Mouse (Mus musculus) layer of hippocampus, adult 2 months (tissue): ENCODE measurements around the gene Ikzf2. TPM values are rescaled to one million over a fixed set of nuclear protein-coding genes. Genes with fewer than 3 reads are reported as not detected.

Source experiments
- DNase-seq, 2 experiments: peaks; one replicate each; pipeline ENCODE4 v3.0.0; 2022; ENCODE audit warnings: low spot score in 2 of 2
- H3K27ac ChIP-seq: fragments of 200-600 bp; 2 replicates; pipeline ENCODE4 v1.8.1; 2022
- H3K4me3 ChIP-seq: fragments of 200-600 bp; 2 replicates; pipeline ENCODE4 v1.8.1; 2022; ENCODE audit warnings: mild to moderate bottlenecking
- CTCF ChIP-seq: fragments of 200-600 bp; conservative IDR thresholded peaks from 2 replicates; pipeline ENCODE4 v1.8.1; 2022; ENCODE audit warnings: antibody characterized with exemption, mild to moderate bottlenecking, moderate library complexity
- total RNA-seq, 2 experiments: library from RNA; stranded (reverse); gene quantifications; 2 replicates each; pipeline ENCODE4 v1.2.3; 2021

Gene Ikzf2
- total RNA-seq, 2 experiments from 2014 or later: 9.2 to 10.5 TPM

DNA sequence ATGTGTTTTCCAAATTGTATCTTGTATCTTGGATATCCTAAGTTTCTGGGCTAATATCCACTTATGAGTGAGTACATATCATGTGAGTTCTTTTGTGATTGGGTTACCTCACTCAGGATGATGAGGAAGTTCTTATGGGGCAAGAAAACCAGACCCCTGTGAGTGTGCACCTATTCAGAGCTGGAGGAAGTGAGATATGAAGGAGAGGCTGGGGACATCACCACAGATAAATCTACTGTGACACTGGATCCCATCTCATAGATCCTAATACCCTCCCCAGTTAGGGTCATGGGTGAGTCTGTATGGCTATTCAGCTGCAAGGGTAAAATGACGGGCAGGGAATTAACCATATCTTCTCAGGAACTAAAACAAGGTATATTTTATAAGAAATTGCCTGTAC lies 80.2 kb downstream of the Ikzf2 start:
- Histone ChIP-seq H3K4me3 (no peak overlapping the region), H3K27ac (no peak overlapping the region)
- no peak for TF ChIP-seq CTCF
- no peak for DNase-seq

DNA sequence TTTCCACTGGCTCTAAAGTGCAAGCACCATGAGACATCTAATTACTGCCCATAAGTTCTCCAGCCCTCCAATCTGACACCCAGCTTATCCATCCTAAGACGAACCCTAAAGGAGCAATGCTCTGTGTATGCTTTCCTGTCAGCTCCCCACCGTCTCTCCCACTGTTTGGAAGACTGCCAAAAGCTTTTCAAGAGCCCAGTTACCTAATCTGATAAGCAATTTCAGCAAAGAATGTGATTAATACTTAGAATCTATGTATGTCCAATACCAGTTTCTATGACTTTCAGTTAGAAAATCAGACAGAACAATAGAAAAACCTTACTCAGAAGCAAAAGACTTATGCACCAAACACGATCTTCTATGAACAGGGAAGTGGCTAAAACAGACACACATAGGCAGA lies 82.8 kb downstream of the Ikzf2 start:
- no peak overlapping the region for H3K27ac ChIP-seq
- no peak for TF ChIP-seq CTCF

DNA sequence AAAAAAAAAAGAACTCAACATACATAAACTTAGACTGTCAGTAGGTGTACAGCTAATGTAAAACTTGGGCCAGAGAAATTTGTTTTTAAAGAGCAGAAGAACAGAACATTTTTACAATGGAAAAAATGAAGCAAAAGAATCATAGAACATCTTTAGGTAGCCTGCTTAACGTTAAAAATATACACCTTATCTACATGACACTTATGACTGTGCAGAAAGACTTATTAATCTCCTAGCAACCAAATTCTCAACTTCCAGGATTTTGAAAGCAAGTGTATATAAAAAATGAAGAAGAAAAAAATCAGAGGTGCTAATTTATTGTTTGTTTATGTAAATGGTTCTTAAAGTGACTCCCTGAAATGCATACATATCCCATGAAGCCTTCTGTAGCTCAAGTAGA lies 86.1 kb downstream of the Ikzf2 start:
- Histone ChIP-seq H3K27ac (no peak overlapping the region), H3K4me3 (no peak overlapping the region)
- DNase-seq: no peak
- TF ChIP-seq CTCF: no peak

More for the DNA sequence above, 82.8 kb downstream of the Ikzf2 start:
- no peak for DNase-seq
- H3K4me3 ChIP-seq: no peak overlapping the region

DNA sequence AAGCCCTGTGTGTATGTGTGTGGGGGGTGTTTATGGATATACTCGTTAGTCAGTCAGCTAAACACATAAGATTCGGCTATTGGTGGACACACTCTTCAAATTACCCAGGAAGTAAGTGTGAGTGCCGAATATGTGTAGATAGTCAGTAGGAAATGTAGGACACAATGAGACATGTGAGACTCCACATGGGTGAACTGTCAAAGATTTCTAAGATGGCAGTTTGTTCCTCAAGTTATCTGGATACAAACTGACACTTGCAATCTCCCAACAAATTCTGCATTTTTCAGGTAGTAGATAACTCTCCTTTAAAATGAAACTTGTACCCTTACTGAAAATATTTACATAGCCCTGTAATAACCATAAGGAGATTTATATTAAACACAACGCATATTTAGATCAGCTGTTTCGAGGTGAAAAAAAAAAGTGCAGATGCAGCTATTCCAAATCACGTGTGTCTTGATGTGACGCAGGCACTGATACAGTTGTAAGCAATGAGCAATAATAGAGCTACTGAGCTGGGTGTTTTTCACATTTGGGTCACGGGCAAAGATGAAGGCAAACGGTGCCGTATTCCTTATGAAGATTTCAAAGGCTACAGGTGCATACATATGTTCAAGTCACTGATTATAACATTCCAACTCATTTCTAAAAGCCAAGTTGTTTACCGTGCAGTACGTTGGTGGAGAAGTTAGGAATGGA lies 87.8 kb downstream of the Ikzf2 start:
- DNase-seq: no peak
- no peak overlapping the region for H3K4me3 ChIP-seq
- no peak overlapping the region for H3K27ac ChIP-seq
- TF ChIP-seq CTCF: no peak

DNA sequence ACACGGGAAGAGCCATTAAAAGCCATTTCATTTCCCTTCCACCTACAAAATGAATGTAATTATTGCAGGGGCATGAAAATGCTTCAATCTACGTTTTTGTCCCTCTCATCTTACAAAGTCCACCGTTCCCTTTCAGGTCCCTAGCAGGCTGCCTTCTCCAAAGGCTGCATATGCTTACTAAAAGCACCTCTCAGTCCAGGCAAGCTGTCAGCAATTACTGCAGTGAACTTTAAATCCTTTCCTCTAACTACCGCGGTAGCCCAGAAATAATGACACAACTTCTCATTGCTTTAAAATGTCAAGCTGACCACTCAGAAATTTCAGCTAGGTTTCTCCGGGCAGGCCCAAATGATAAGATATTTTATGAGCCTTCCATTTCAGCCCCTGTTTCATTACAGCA lies 95.2 kb downstream of the Ikzf2 start:
- TF ChIP-seq CTCF: no peak
- DNase-seq: no peak
- no peak overlapping the region for H3K4me3 ChIP-seq
- peak overlapping the region; percentile 32; the same call in 1 of the 2 replicates for H3K27ac ChIP-seq

DNA sequence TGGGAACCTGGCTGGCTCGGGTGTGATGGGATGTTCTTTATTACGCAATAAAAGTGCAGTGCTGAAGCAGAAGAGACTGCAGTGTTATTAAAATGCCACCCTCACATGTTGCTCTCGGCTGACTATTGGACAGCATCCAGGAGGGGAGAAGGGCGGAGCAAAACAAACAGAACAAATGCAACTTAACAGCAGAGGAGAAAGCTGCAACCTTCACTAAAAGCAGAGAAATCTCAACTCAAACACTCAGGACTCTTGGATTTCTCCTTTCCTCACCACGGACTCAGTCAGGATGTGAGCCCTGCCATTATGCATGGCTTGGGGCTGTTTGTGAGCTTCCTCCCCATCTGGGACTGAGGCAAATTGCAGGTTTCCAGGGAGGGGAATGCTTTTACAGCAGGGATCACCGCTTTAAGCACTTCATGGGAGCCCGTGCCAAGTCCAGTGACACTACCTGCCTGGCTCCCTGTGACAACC lies 95.7 kb downstream of the Ikzf2 start:
- DNase-seq: peak; percentile 8 to 34
- TF ChIP-seq CTCF: no peak
- peak overlapping the region; percentile 32; the same call in 1 of the 2 replicates for H3K27ac ChIP-seq
- H3K4me3 ChIP-seq: peak overlapping the region; percentile 27

DNA sequence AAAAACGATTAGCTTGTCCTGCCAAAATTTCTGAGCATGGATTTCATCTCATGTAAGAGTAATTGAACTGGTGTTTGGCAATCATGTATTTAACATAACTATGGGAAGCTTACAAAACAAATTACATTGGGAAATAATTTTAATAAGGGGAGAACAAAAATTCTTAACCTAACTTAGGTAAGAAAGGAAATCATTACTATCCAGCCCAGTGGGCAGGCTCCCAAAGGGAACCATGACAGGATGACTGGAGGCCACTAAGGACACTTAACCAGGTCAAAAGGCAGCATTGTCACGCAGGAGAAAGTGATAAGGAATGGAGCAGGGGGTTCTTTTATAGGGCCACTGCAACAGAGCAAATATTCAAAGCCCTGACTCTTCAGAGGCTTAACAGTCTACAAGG lies 101.5 kb downstream of the Ikzf2 start:
- no peak for DNase-seq
- Histone ChIP-seq H3K4me3 (no peak overlapping the region), H3K27ac (no peak overlapping the region)
- no peak for TF ChIP-seq CTCF

DNA sequence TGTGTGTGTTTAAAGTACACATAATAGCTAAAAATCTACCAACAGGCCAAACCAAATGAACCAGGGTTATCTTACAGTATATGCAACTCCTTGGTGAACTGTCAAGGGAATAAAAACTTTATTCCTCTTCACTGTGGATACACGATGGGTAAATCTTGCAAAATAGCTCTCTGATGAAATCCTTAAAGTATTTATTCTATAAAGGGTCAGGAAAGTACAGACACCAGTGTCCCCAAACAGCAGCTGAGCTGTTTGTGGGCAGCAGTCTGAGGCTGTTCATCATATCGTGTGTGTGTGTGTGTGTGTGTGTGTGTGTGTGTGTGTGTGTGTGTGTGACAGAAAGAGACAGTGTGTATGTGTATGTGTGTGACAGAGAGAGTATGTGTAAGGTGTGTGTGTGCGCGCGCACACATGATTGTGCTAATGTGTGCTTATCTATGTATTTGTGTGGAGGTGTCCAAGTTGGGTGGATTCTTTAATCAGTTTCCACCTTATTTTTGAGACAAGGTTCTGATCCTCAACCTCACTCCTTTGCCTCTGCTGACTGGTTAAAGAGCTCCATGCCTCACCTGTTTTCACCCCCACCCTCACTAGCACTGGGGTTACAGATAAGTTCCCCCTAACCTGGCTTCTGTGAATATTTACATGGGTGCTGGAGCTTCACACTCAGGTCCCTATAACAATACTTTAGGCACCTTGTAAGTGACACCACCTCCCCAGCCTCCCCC lies 102.9 kb downstream of the Ikzf2 start:
- no peak for TF ChIP-seq CTCF
- H3K4me3 ChIP-seq: no peak overlapping the region
- DNase-seq: no peak
- no peak overlapping the region for H3K27ac ChIP-seq

DNA sequence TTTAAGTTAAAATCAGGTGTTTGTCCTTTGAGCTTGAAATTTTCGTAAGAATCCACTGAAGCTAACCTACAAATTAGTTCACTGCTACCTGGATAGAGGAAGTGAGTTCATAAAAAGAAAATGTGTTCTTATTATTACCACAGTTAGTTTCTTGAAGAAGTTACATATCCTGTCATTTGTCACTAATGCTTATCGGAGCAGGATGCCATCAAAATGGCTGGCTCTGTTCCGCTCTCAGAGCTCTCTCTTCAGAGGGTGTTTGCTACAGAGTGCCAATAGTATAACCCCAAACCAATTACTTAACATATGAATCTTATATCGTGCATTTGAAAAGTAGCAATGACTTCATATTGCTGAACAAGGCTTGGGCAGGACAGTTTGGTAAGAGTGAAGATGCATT lies 108.1 kb downstream of the Ikzf2 start:
- TF ChIP-seq CTCF: no peak
- no peak for DNase-seq
- Histone ChIP-seq H3K27ac (no peak overlapping the region), H3K4me3 (no peak overlapping the region)

DNA sequence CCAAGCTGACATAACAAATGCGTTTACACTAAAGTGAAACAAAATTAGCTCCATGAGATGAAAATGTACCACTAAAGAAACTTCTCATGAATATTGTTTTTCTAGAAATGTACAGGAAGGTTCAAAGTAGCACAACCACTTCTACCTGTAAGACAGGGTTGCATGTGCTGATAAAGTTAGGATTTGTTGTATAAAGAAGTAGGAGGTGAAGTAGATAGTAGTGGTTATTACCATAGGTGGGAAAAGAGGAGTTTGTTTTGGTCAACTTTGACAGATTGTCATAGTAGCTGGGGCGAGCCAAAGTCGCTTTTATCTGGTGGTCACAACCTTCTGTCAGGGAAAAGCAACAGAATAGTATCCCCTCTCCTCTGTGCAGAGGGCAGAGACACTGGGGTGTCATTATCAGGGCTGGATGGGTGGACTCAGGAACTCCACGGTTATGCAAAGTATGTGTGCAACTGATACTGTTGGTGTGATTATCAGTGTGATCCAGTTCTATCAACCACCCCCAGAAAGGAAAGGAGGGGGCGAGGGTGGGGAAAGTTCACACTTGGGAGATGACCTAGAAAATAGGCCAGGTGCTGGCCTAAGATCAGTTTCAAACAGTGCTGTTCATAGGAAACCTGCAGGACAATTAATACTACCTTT lies 127.5 kb downstream of the Ikzf2 start:
- no peak overlapping the region for H3K27ac ChIP-seq
- H3K4me3 ChIP-seq: no peak overlapping the region
- TF ChIP-seq CTCF: no peak
- no peak for DNase-seq

DNA sequence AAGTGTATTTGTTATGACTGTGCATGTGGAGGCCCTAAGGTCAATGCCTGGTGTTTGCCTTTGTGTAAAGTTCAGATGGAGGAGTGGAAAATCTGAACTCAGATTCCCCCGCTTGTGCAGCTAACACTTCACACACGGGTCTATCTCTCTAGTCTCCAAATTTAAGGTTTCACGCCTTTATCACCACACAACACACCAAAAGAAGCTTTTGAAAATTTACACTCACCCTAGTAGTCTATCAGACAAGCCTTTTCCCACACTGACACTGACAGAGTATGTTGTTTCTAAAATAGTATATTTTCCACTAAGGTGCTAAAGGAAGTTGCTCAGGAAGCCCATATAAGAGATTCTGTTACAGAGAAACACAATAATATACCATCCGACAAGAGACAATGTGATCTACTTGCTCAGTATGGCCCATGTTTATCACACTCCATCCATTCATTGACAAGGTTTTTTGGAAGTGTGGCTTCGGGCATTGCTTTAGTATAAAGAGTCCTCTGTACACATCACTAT lies 131.4 kb downstream of the Ikzf2 start:
- Histone ChIP-seq H3K27ac (no peak overlapping the region), H3K4me3 (no peak overlapping the region)
- DNase-seq: no peak
- TF ChIP-seq CTCF: no peak

DNA sequence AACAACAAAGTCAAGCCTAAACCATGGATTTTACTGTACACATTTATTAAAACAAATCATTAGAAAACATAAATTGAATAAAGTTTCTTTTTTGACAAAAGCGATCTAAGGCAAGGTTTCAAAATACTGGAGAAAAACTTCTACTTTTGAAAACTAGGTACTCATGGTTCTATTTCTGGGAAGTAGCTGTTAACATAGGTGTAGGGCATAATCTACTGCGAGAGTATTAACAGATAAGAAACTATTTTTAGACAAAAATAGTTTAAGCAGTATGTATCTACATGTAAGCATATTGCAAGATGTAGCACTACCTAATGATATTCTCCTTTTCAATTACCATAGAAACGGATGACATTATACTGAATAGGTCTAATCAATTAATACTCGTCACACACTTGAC lies 137.1 kb downstream of the Ikzf2 start:
- no peak overlapping the region for H3K27ac ChIP-seq
- TF ChIP-seq CTCF: no peak
- DNase-seq: no peak
- H3K4me3 ChIP-seq: no peak overlapping the region

DNA sequence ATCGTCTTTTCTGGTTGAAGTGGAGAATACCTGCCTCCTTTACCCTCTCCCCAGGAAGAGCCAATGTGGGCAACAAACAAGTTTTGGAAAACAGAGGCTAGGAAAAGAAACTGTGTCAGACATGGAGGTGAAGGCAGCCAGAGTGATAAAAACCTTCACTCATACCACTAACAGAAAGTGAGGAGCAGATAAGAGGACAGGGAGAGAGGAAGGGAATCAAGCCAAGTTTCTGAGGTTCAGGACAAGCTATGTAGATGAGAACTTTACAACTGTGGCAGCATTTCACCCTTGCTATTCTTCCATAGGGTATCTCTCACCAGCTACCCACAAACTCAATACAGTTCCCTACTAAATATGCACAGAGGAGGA lies 141.2 kb downstream of the Ikzf2 start:
- Histone ChIP-seq H3K27ac (no peak overlapping the region), H3K4me3 (no peak overlapping the region)
- TF ChIP-seq CTCF: no peak
- no peak for DNase-seq
